Mouse (Mus musculus): ENCODE measurements around the gene Gm7247.
"Not testable (repeated sequence)": the region's sequence is repeated elsewhere in the genome, so short reads cannot be mapped to it uniquely, and the experiment has no call there.

The Gm7247 gene

GRCm38 (mm10) chr14:51361456-51361855 is at the start of gene Gm7247:
TSS of gene Gm7247 (plus strand) at chr14:51361756.
- DNase-seq (ENCODE audit: low read depth, low spot score) = no peak

- no peak for DNase-seq (ENCODE audit: low read depth, low spot score)
These were observed 37.6 kb upstream of the Gm7247 start for GRCm38 (mm10) chr14:51324001-51324400.

- no peak for DNase-seq (ENCODE audit: low read depth, low spot score)
These were observed 15.5 kb upstream of the Gm7247 start for GRCm38 (mm10) chr14:51346027-51346426.

- peak; percentile 4 for DNase-seq (ENCODE audit: low read depth, low spot score)
These were observed 3.2 kb upstream of the Gm7247 start for GRCm38 (mm10) chr14:51358111-51358982.

- DNase-seq (ENCODE audit: low read depth, low spot score) = no peak
These were observed 21.2 kb downstream of the Gm7247 start for GRCm38 (mm10) chr14:51382805-51383204.

GRCm38 (mm10) chr14:51384351-51384750 is 22.8 kb downstream of the Gm7247 start:
- DNase-seq (ENCODE audit: low read depth, low spot score) = no peak

GRCm38 (mm10) chr14:51385741-51386140 is 24.2 kb downstream of the Gm7247 start:
- no peak for DNase-seq (ENCODE audit: low read depth, low spot score)

GRCm38 (mm10) chr14:51387768-51388167 is 26.2 kb downstream of the Gm7247 start:
- peak; percentile 36 for DNase-seq (ENCODE audit: low read depth, low spot score)

- DNase-seq (ENCODE audit: low read depth, low spot score) = peak; percentile 54
These were observed 26.7 kb downstream of the Gm7247 start for GRCm38 (mm10) chr14:51388222-51388621.

- no peak for DNase-seq (ENCODE audit: low read depth, low spot score)
These were observed 49.0 kb downstream of the Gm7247 start, which contains the start of gene Vmn2r88 for GRCm38 (mm10) chr14:51410520-51410919. TSS of gene Vmn2r88 (plus strand) at chr14:51410820.

GRCm38 (mm10) chr14:51423885-51424284 is 62.3 kb downstream of the Gm7247 start:
- no peak for DNase-seq (ENCODE audit: low read depth, low spot score)

- DNase-seq (ENCODE audit: low read depth, low spot score) = not testable (repeated sequence)
These were observed 68.6 kb downstream of the Gm7247 start for GRCm38 (mm10) chr14:51430138-51430537.

- peak; percentile 96 for DNase-seq (ENCODE audit: low read depth, low spot score)
These were observed 73.0 kb downstream of the Gm7247 start for GRCm38 (mm10) chr14:51434546-51434945.

GRCm38 (mm10) chr14:51435020-51435419 is 73.5 kb downstream of the Gm7247 start:
- peak; percentile 36 for DNase-seq (ENCODE audit: low read depth, low spot score)

GRCm38 (mm10) chr14:51438955-51439354 is 77.4 kb downstream of the Gm7247 start:
- peak; percentile 71 for DNase-seq (ENCODE audit: low read depth, low spot score)

GRCm38 (mm10) chr14:51451557-51451956 is 90.0 kb downstream of the Gm7247 start, which contains the start of gene Vmn2r89:
TSS of gene Vmn2r89 (plus strand) at chr14:51451857.
- not testable (repeated sequence) for DNase-seq (ENCODE audit: low read depth, low spot score)

GRCm38 (mm10) chr14:51480278-51480677 is 118.7 kb downstream of the Gm7247 start:
- peak; percentile 62 for DNase-seq (ENCODE audit: low read depth, low spot score)

GRCm38 (mm10) chr14:51481332-51482015 is 119.9 kb downstream of the Gm7247 start:
- DNase-seq (ENCODE audit: low read depth, low spot score) = peak; percentile 63

- DNase-seq (ENCODE audit: low read depth, low spot score) = no peak
These were observed 120.6 kb downstream of the Gm7247 start for GRCm38 (mm10) chr14:51482051-51482715.

GRCm38 (mm10) chr14:51482971-51483381 is 121.4 kb downstream of the Gm7247 start:
- not testable (repeated sequence) for DNase-seq (ENCODE audit: low read depth, low spot score)

GRCm38 (mm10) chr14:51483671-51484070 is 122.1 kb downstream of the Gm7247 start:
- DNase-seq (ENCODE audit: low read depth, low spot score) = no peak

- no peak for DNase-seq (ENCODE audit: low read depth, low spot score)
These were observed 124.6 kb downstream of the Gm7247 start for GRCm38 (mm10) chr14:51486111-51486510.
